Mouse (Mus musculus) v-Abl transformed pro-B cells (cell line): ENCODE measurements around the gene Sema4b.

Source experiments
- in situ Hi-C, 2 experiments: fragments of 400-800 bp; cut with MboI; formaldehyde crosslinking; loops; one replicate each; pipeline ENCODE4 v1.15.1; 2025; ENCODE audit not compliant: unreplicated experiment in 2 of 2

Gene Sema4b

GRCm38 (mm10) chr7:80246859-80247258 is 60.2 kb downstream of the Sema4b start:
- in situ Hi-C loops: no loop called here

GRCm38 (mm10) chr7:80252437-80252836 is 65.8 kb downstream of the Sema4b start:
- in situ Hi-C loops: loop anchor here (5.0 to 10.0 kb wide), 2 partner anchors 110 to 238 kb away; no protein-coding TSS in a partner anchor

- in situ Hi-C loops: loop anchor here (5.0 to 10.0 kb wide), 2 partner anchors 111 to 238 kb away; no protein-coding TSS in a partner anchor
These were observed 66.2 kb downstream of the Sema4b start for GRCm38 (mm10) chr7:80252886-80253285.

- in situ Hi-C loops: loop anchor here in 1 of 2 experiments (5.0 to 10.0 kb wide), 2 partner anchors 114 to 241 kb away; no protein-coding TSS in a partner anchor
These were observed 69.3 kb downstream of the Sema4b start for GRCm38 (mm10) chr7:80255981-80256380.

GRCm38 (mm10) chr7:80257706-80258105 is 71.1 kb downstream of the Sema4b start:
- in situ Hi-C loops: loop anchor here in 1 of 2 experiments (5.0 to 10.0 kb wide), 2 partner anchors 115 to 243 kb away; no protein-coding TSS in a partner anchor

GRCm38 (mm10) chr7:80260625-80261371 is 74.2 kb downstream of the Sema4b start, which contains the start of gene Ngrn:
Ngrn (plus strand) TSS chr7:80261215.
- in situ Hi-C loops: no loop called here

DNA sequence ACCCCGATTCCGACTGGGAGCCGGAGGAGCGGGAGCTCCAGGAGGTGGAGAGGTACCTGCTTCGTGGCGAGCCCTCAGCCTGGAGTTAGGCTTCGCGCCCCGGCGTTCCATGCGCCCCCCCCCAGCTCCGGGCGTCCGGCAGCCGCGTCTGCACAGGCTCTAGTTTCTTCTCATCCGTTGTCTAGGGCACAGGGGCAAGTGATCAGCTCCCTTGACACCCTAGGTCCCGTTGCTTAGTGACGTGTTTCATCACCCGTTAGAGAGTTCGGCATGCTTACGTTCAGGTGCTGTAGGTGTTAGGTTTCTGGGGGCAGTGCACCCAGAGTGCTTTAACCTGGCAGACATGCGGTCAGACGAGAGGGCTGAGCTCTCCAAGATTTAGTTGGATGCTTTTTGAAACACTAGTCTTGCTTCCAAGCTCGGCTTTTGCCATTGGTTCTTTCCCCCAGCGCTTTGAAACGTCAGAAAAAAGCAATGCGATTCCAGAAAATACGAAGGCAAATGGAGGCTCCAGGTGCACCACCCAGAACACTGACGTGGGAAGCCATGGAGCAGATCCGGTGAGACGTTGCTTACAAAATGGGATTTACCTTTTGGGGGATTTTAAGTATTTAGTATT is 74.8 kb downstream of the Sema4b start:
- in situ Hi-C loops: no loop called here

GRCm38 (mm10) chr7:80264606-80265005 is 78.0 kb downstream of the Sema4b start:
- in situ Hi-C loops: no loop called here

- in situ Hi-C loops: no loop called here
These were observed 81.1 kb downstream of the Sema4b start for GRCm38 (mm10) chr7:80267764-80268163.

DNA sequence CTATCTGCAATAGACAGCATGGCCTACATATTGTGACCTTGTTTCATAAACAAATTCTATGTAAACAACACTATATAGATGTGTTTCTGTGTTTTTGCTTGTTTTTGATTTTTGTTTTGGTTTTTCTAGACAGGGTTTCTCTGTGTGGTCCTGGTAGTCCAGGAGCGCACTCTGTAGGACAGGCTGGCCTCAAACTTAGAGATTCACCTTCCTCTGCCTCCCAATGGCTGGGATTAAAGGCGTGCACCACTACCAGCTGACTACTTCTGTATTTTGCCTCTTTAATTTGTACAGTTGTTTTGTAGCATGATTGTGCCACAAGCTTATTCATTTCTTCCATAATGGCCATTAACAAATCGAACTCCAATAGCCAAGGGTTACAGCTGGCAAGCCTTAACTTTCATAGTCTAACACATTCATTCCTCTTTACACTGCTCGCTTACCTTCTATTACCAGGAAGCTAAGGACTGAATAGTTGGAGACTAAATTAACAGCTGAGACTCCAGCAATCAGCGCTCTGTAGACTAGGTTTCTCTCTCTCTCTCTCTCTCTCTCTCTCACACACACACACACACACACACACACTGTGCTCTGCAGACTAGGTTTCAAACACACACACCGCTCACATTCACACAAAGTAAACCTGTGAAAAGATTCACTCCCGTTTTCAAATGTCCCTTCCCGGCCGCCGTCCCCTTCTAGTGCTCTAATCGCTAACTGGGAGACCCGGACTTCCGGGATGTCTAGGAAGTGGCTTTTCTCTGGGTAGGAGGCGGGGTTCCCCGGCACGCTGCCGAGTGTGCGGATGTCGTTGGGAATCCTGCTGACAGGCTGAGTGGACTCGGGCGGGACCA is 82.5 kb downstream of the Sema4b start, which contains the start of gene Vps33b:
Vps33b (plus strand) TSS at position 753 of the 854 bp plus-strand sequence.
- in situ Hi-C loops: no loop called here

- in situ Hi-C loops: no loop called here
These were observed 83.2 kb downstream of the Sema4b start for GRCm38 (mm10) chr7:80269751-80270255.

DNA sequence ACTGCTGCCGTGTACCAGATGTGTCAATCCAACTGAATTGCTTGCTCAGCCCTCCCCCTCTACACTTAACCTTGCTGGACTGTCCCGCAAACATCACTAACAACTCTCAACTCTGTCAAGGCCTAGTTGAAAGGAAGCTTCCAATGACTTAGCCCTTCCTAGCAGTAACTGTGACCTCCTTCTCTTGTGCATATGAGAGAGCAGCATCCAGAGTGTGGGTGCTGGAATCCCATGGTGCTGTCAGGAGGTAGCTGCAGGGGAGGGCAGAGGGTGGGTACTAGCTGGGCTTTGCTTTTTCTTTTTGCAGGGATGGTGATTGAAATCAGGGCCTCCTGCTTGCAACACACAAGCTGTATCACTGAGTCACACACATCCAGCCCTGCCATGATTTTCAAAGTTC is 86.8 kb downstream of the Sema4b start:
- in situ Hi-C loops: no loop called here
